Mouse (Mus musculus) stomach, embryonic 14.5 days (tissue): Measurements from ENCODE around the gene Lhfpl4. TPM values are rescaled to one million over a fixed set of nuclear protein-coding genes. Genes with fewer than 3 reads are reported as not detected.

Experiments used
- ATAC-seq: fragments of 200-750 bp; cut with Nextera tagmentation; 2 replicates; pipeline ENCODE4 v1.8.0; 2017; ENCODE audit warnings: low read depth, moderate TSS enrichment; ENCODE audit not compliant: insufficient number of reproducible peaks, insufficient read depth, low FRiP score
- H3K27ac ChIP-seq: fragments of 300-500 bp; sonication (generic); 2 replicates; pipeline ENCODE4 v1.5.1; 2014; ENCODE audit warnings: mild to moderate bottlenecking, low read length, moderate library complexity, mixed read lengths
- H3K27me3 ChIP-seq: fragments of 300-500 bp; sonication (generic); 2 replicates; pipeline ENCODE4 v1.6.1; 2014; ENCODE audit warnings: low read length, control low read depth, mixed read lengths; ENCODE audit not compliant: control insufficient read depth, insufficient read depth
- H3K36me3 ChIP-seq: fragments of 300-500 bp; sonication (generic); 2 replicates; pipeline ENCODE4 v1.6.1; 2014; ENCODE audit warnings: mild to moderate bottlenecking, control low read depth, low read length, moderate library complexity, mixed read lengths; ENCODE audit not compliant: control insufficient read depth, insufficient read depth
- H3K4me1 ChIP-seq: fragments of 300-500 bp; sonication (generic); 2 replicates; pipeline ENCODE4 v1.6.1; 2014; ENCODE audit warnings: low read length, control low read depth, mixed read lengths; ENCODE audit not compliant: control insufficient read depth, insufficient read depth
- H3K4me2 ChIP-seq: fragments of 300-500 bp; sonication (generic); replicated peaks from 2 replicates; pipeline ENCODE4 v1.6.1; 2014; ENCODE audit warnings: low read depth, low read length, control low read depth
- H3K4me3 ChIP-seq: fragments of 300-500 bp; sonication (generic); 2 replicates; pipeline ENCODE4 v1.5.1; 2014; ENCODE audit warnings: low read depth, low read length, control low read depth
- H3K9ac ChIP-seq: fragments of 300-500 bp; sonication (generic); replicated peaks from 2 replicates; pipeline ENCODE4 v1.6.1; 2014; ENCODE audit warnings: low read depth, mild to moderate bottlenecking, control low read depth, low read length, moderate library complexity, mixed read lengths
- H3K9me3 ChIP-seq: fragments of 300-500 bp; sonication (generic); 2 replicates; pipeline ENCODE4 v1.6.1; 2016; ENCODE audit warnings: low read depth, low read length, control low read depth; ENCODE audit not compliant: control insufficient read depth
- WGBS: fragments of 180-500 bp; shearing (Covaris S2); extraction: QIAGEN DNeasy Blood & Tissue Kit; methylation state at CpG from one replicate; pipeline ENCODE4 v1.1.7; 2014; 5-methylcytosine and 5-hydroxymethylcytosine counted together
- polyA plus RNA-seq: library from polyadenylated mRNA; unstranded; fragments of >200 nt; fragmentation: Nextera tagmentation; extraction: Ambion mirVana; gene quantifications from 2 replicates; pipeline ENCODE4 v1.2.1, GENCODE M21; 2014

The Lhfpl4 gene
- polyA plus RNA-seq = 0.87 and 1.8 TPM in 2 replicates

GRCm38 (mm10) chr6:113194841-113195595, at the start of gene Lhfpl4:
TSS of gene Lhfpl4 (minus strand) at chr6:113195384.
- H3K4me2 ChIP-seq = peak within 1 kb of the TSS; percentile 68
- peaks cover 25% of the 10 kb centered on the region for H3K27me3 ChIP-seq
- ATAC-seq = no peak
- no peak within 1 kb of the TSS for H3K27ac ChIP-seq
- H3K36me3 ChIP-seq = no peaks in the 10 kb centered on the region
- H3K9me3 ChIP-seq = no peaks in the 10 kb centered on the region
- 1% methylated on average over 53 of the region's 66 CpGs for WGBS
- H3K4me1 ChIP-seq = 0 out of 2 replicates have a peak, but pooled peaks cover 3% of the 10 kb centered on the region
- no peak within 1 kb of the TSS; the same call in 1 of the 2 replicates for H3K9ac ChIP-seq
- peak within 1 kb of the TSS; percentile 35 for H3K4me3 ChIP-seq

- no peaks in the 10 kb centered on the region for H3K9me3 ChIP-seq
- H3K4me3 ChIP-seq = no peak overlapping the region
- H3K36me3 ChIP-seq = peaks cover 12% of the 10 kb centered on the region; the same call in 1 of the 2 replicates
- peaks cover 10% of the 10 kb centered on the region for H3K4me1 ChIP-seq
- H3K27ac ChIP-seq = no peak overlapping the region
- H3K4me2 ChIP-seq = no peak overlapping the region
- WGBS = 82% methylated on average over 1 of the region's 1 CpGs
- no peak for ATAC-seq
- no peaks in the 10 kb centered on the region for H3K27me3 ChIP-seq
- no peak overlapping the region for H3K9ac ChIP-seq
These were observed 47.6 kb upstream of the Lhfpl4 start for GRCm38 (mm10) chr6:113242753-113243152.

- peak overlapping the region; percentile 66 for H3K4me2 ChIP-seq
- H3K4me1 ChIP-seq = peaks cover 10% of the 10 kb centered on the region
- no peak overlapping the region for H3K27ac ChIP-seq
- H3K9me3 ChIP-seq = no peaks in the 10 kb centered on the region
- 37% methylated on average over 6 of the region's 6 CpGs for WGBS
- H3K4me3 ChIP-seq = peak overlapping the region; percentile 92
- no peaks in the 10 kb centered on the region for H3K27me3 ChIP-seq
- H3K9ac ChIP-seq = peak overlapping the region; percentile 67
- peaks cover 9% of the 10 kb centered on the region; the same call in 1 of the 2 replicates for H3K36me3 ChIP-seq
- ATAC-seq = no peak
These were observed 43.3 kb upstream of the Lhfpl4 start for GRCm38 (mm10) chr6:113238442-113238841.

GRCm38 (mm10) chr6:113237542-113238270, 42.5 kb upstream of the Lhfpl4 start, which contains the start of gene Mtmr14:
TSS of gene Mtmr14 (plus strand) at chr6:113237843.
- Histone ChIP-seq H3K36me3 (peaks cover 6% of the 10 kb centered on the region; the same call in 1 of the 2 replicates), H3K27ac (peak within 1 kb of the TSS; percentile 17; the same call in 1 of the 2 replicates), H3K9ac (peak within 1 kb of the TSS; percentile 67), H3K9me3 (no peaks in the 10 kb centered on the region), H3K4me3 (peak within 1 kb of the TSS; percentile 92), H3K4me2 (peak within 1 kb of the TSS; percentile 66), H3K27me3 (no peaks in the 10 kb centered on the region), H3K4me1 (peaks cover 10% of the 10 kb centered on the region)
- ATAC-seq = peak; percentile 99
- under 1% methylated on average over 55 of the region's 55 CpGs for WGBS

GRCm38 (mm10) chr6:113235141-113235540, 40.0 kb upstream of the Lhfpl4 start:
- Histone ChIP-seq H3K4me1 (peaks cover 10% of the 10 kb centered on the region), H3K4me2 (no peak overlapping the region), H3K9me3 (no peaks in the 10 kb centered on the region), H3K27ac (no peak overlapping the region), H3K4me3 (no peak overlapping the region), H3K27me3 (no peaks in the 10 kb centered on the region), H3K9ac (no peak overlapping the region), H3K36me3 (peaks cover under 1% of the 10 kb centered on the region; the same call in 1 of the 2 replicates)
- WGBS = 62% methylated on average over 5 of the region's 5 CpGs
- no peak for ATAC-seq

- no peak overlapping the region for H3K4me3 ChIP-seq
- H3K9me3 ChIP-seq = no peaks in the 10 kb centered on the region
- H3K4me1 ChIP-seq = no peaks in the 10 kb centered on the region
- no peak overlapping the region for H3K9ac ChIP-seq
- H3K36me3 ChIP-seq = no peaks in the 10 kb centered on the region
- no peak for ATAC-seq
- no peak overlapping the region for H3K4me2 ChIP-seq
- H3K27me3 ChIP-seq = no peaks in the 10 kb centered on the region
- H3K27ac ChIP-seq = no peak overlapping the region
These were observed 31.5 kb upstream of the Lhfpl4 start for GRCm38 (mm10) chr6:113226705-113227104.

GRCm38 (mm10) chr6:113225798-113226197, 30.6 kb upstream of the Lhfpl4 start:
- Histone ChIP-seq H3K27ac (no peak overlapping the region), H3K36me3 (no peaks in the 10 kb centered on the region), H3K4me3 (no peak overlapping the region), H3K9ac (no peak overlapping the region), H3K4me1 (no peaks in the 10 kb centered on the region), H3K4me2 (no peak overlapping the region), H3K9me3 (no peaks in the 10 kb centered on the region), H3K27me3 (no peaks in the 10 kb centered on the region)
- no peak for ATAC-seq
- WGBS = 81% methylated on average over 4 of the region's 4 CpGs

GRCm38 (mm10) chr6:113216280-113216679, 21.1 kb upstream of the Lhfpl4 start:
- H3K27ac ChIP-seq = no peak overlapping the region
- no peak overlapping the region for H3K4me2 ChIP-seq
- no peak overlapping the region for H3K4me3 ChIP-seq
- no peak for ATAC-seq
- H3K27me3 ChIP-seq = no peaks in the 10 kb centered on the region
- H3K9me3 ChIP-seq = no peaks in the 10 kb centered on the region
- H3K4me1 ChIP-seq = no peaks in the 10 kb centered on the region
- no peak overlapping the region for H3K9ac ChIP-seq
- WGBS = 82% methylated on average over 2 of the region's 2 CpGs
- no peaks in the 10 kb centered on the region for H3K36me3 ChIP-seq
